Mouse (Mus musculus) MEL (cell line): ENCODE data around the gene Cacna1h. TPM values are rescaled to one million over a fixed set of nuclear protein-coding genes. Genes with fewer than 3 reads are reported as not detected.

Experiments
- DNase-seq: peaks from one replicate; pipeline ENCODE4 v3.0.0; 2011; ENCODE audit warnings: low read depth, low spot score
- H3K27ac ChIP-seq: 2 replicates; pipeline ENCODE4 v1.5.1; 2012; ENCODE audit warnings: low read depth, mild to moderate bottlenecking, control low read depth, low read length, moderate library complexity; ENCODE audit not compliant: control insufficient read depth
- H3K27me3 ChIP-seq, 2 experiments: fragments of 150-350 bp in 1 of 2; sonication (generic) in 1 of 2; 2 replicates each; pipeline ENCODE4 v1.6.1; 2012; ENCODE audit warnings: low read length in 2 of 2, mild to moderate bottlenecking in 2 of 2, improper control_type of control experiment in 1 of 2, moderate library complexity in 1 of 2; ENCODE audit not compliant: insufficient read depth in 2 of 2, control insufficient read depth in 1 of 2
- H3K36me3 ChIP-seq, 2 experiments: 2 replicates each; pipeline ENCODE4 v1.6.1; 2012 to 2014; ENCODE audit warnings: low read length in 2 of 2, improper control_type of control experiment in 1 of 2, inconsistent platforms in 1 of 2, mild to moderate bottlenecking in 1 of 2; ENCODE audit not compliant: insufficient read depth in 2 of 2, control insufficient read depth in 1 of 2
- H3K4me1 ChIP-seq, 2 experiments: fragments of 150-350 bp in 1 of 2; sonication (generic) in 1 of 2; 2 replicates each; pipeline ENCODE4 v1.6.1; 2012; ENCODE audit warnings: low read length in 2 of 2, improper control_type of control experiment in 1 of 2, mild to moderate bottlenecking in 1 of 2; ENCODE audit not compliant: insufficient read depth in 2 of 2, control insufficient read depth in 1 of 2
- H3K4me3 ChIP-seq, 2 experiments: fragments of 150-350 bp in 1 of 2; sonication (generic) in 1 of 2; 2 replicates each; pipeline ENCODE4 v1.5.1; 2012; ENCODE audit warnings: low read depth in 2 of 2, low read length in 2 of 2, mild to moderate bottlenecking in 2 of 2, moderate library complexity in 2 of 2, control low read depth in 1 of 2, improper control_type of control experiment in 1 of 2; ENCODE audit not compliant: control insufficient read depth in 1 of 2, insufficient read depth in 1 of 2
- H3K79me2 ChIP-seq: 2 replicates; pipeline ENCODE4 v1.6.1; 2012; ENCODE audit warnings: mild to moderate bottlenecking, low read length, moderate library complexity; ENCODE audit not compliant: control insufficient read depth, poor library complexity, insufficient read depth
- H3K9ac ChIP-seq: 2 replicates; pipeline ENCODE4 v1.6.1; 2012; ENCODE audit warnings: low read depth, mild to moderate bottlenecking, control low read depth, low read length, moderate library complexity; ENCODE audit not compliant: control insufficient read depth, poor library complexity, severe bottlenecking
- H3K9me3 ChIP-seq: fragments of 150-350 bp; sonication (generic); replicated peaks from 2 replicates; pipeline ENCODE4 v1.6.1; 2012; ENCODE audit warnings: mild to moderate bottlenecking, low read length, improper control_type of control experiment, moderate library complexity; ENCODE audit not compliant: insufficient read depth
- BHLHE40 ChIP-seq: IDR thresholded peaks from 2 replicates; pipeline ENCODE4 v1.6.1; 2012; ENCODE audit warnings: low read depth, mild to moderate bottlenecking, inconsistent platforms, low read length, improper control_type of control experiment, borderline replicate concordance
- CHD1 ChIP-seq: IDR thresholded peaks from 2 replicates; pipeline ENCODE4 v1.6.1; 2012; ENCODE audit warnings: low read depth, mild to moderate bottlenecking, inconsistent platforms, low read length, improper control_type of control experiment
- CHD2 ChIP-seq: IDR thresholded peaks from 2 replicates; pipeline ENCODE4 v1.6.1; 2011; ENCODE audit warnings: low read length, improper control_type of control experiment
- CTCF ChIP-seq, 3 experiments: IDR thresholded peaks in 2 of 3; conservative IDR thresholded peaks in 1 of 3; 2 replicates each; pipeline ENCODE4 v1.5.1; 2011 to 2012; ENCODE audit warnings: low read length in 3 of 3, low read depth in 2 of 3, mild to moderate bottlenecking in 2 of 3, improper control_type of control experiment in 1 of 3, inconsistent platforms in 1 of 3, mixed read lengths in 1 of 3, moderate library complexity in 1 of 3; ENCODE audit not compliant: control insufficient read depth in 1 of 3, insufficient read depth in 1 of 3, poor library complexity in 1 of 3, severe bottlenecking in 1 of 3
- E2F4 ChIP-seq: IDR thresholded peaks from 2 replicates; pipeline ENCODE4 v1.6.1; 2011; ENCODE audit warnings: low read depth, low read length, improper control_type of control experiment, borderline replicate concordance
- ELF1 ChIP-seq: IDR thresholded peaks from 2 replicates; pipeline ENCODE4 v1.6.1; 2014; ENCODE audit warnings: low read depth, mild to moderate bottlenecking, inconsistent platforms, low read length, improper control_type of control experiment, moderate library complexity
- EP300 ChIP-seq, 2 experiments: IDR thresholded peaks; 2 replicates each; pipeline ENCODE4 v1.6.1; 2011; ENCODE audit warnings: improper control_type of control experiment in 2 of 2, low read length in 2 of 2, low read depth in 1 of 2, mild to moderate bottlenecking in 1 of 2
- GABPA ChIP-seq: IDR thresholded peaks from 2 replicates; pipeline ENCODE4 v1.6.1; 2012; ENCODE audit warnings: low read depth, mild to moderate bottlenecking, inconsistent platforms, low read length, improper control_type of control experiment, moderate library complexity
- HCFC1 ChIP-seq: IDR thresholded peaks from 2 replicates; pipeline ENCODE4 v1.6.1; 2012; ENCODE audit warnings: low read depth, mild to moderate bottlenecking, inconsistent platforms, low read length, improper control_type of control experiment, moderate library complexity
- JUND ChIP-seq: IDR thresholded peaks from 2 replicates; pipeline ENCODE4 v1.6.1; 2011; ENCODE audit warnings: low read depth, mild to moderate bottlenecking, improper control_type of control experiment, low read length
- KAT2A ChIP-seq: conservative IDR thresholded peaks from 2 replicates; pipeline ENCODE4 v1.6.1; 2012; ENCODE audit warnings: low read depth, low read length, improper control_type of control experiment, inconsistent platforms
- MAFK ChIP-seq: IDR thresholded peaks from 2 replicates; pipeline ENCODE4 v1.6.1; 2011; ENCODE audit warnings: low read depth, mild to moderate bottlenecking, low read length, improper control_type of control experiment, borderline replicate concordance
- MYB ChIP-seq: IDR thresholded peaks from 2 replicates; pipeline ENCODE4 v1.6.1; 2011; ENCODE audit warnings: mild to moderate bottlenecking, low read depth, low read length, improper control_type of control experiment
- MYC ChIP-seq: IDR thresholded peaks from 2 replicates; pipeline ENCODE4 v1.6.1; 2011; ENCODE audit warnings: low read depth, mild to moderate bottlenecking, low read length, improper control_type of control experiment, moderate library complexity
- NELFE ChIP-seq: IDR thresholded peaks from 2 replicates; pipeline ENCODE4 v1.6.1; 2011; ENCODE audit warnings: low read depth, low read length, improper control_type of control experiment
- NRF1 ChIP-seq: IDR thresholded peaks from 2 replicates; pipeline ENCODE4 v1.6.1; 2014; ENCODE audit warnings: low read depth, mild to moderate bottlenecking, inconsistent platforms, low read length, improper control_type of control experiment, moderate library complexity; ENCODE audit not compliant: poor library complexity, insufficient read depth, severe bottlenecking
- POLR2A ChIP-seq, 2 experiments: IDR thresholded peaks; 2 replicates each; pipeline ENCODE4 v1.6.1; 2011 to 2012; ENCODE audit warnings: low read length in 2 of 2, mild to moderate bottlenecking in 2 of 2, control low read depth in 1 of 2, improper control_type of control experiment in 1 of 2, low read depth in 1 of 2, moderate library complexity in 1 of 2; ENCODE audit not compliant: control insufficient read depth in 1 of 2, insufficient read depth in 1 of 2, poor library complexity in 1 of 2
- POLR2AphosphoS5 ChIP-seq: IDR thresholded peaks from 2 replicates; pipeline ENCODE4 v1.6.1; 2012; ENCODE audit warnings: low read depth, borderline replicate concordance, mild to moderate bottlenecking, inconsistent platforms, low read length, moderate library complexity, mixed read lengths
- RAD21 ChIP-seq: IDR thresholded peaks from 2 replicates; pipeline ENCODE4 v1.6.1; 2011; ENCODE audit warnings: mild to moderate bottlenecking, low read depth, low read length, improper control_type of control experiment
- SMC3 ChIP-seq: IDR thresholded peaks from 2 replicates; pipeline ENCODE4 v1.6.1; 2011; ENCODE audit warnings: low read depth, low read length, improper control_type of control experiment
- TAL1 ChIP-seq: IDR thresholded peaks from 2 replicates; pipeline ENCODE4 v1.6.1; 2012; ENCODE audit warnings: mild to moderate bottlenecking, inconsistent platforms, low read length, moderate library complexity, mixed read lengths
- TBP ChIP-seq: IDR thresholded peaks from 2 replicates; pipeline ENCODE4 v1.8.0; 2011; ENCODE audit warnings: low read depth, low read length, improper control_type of control experiment
- TCF12 ChIP-seq: IDR thresholded peaks from 2 replicates; pipeline ENCODE4 v1.6.1; 2014; ENCODE audit warnings: low read depth, mild to moderate bottlenecking, inconsistent platforms, low read length, improper control_type of control experiment, moderate library complexity
- UBTF ChIP-seq: IDR thresholded peaks from 2 replicates; pipeline ENCODE4 v1.6.1; 2012; ENCODE audit warnings: low read depth, mild to moderate bottlenecking, inconsistent platforms, low read length, improper control_type of control experiment, moderate library complexity, borderline replicate concordance; ENCODE audit not compliant: insufficient read depth
- USF1 ChIP-seq: IDR thresholded peaks from 2 replicates; pipeline ENCODE4 v1.6.1; 2014; ENCODE audit warnings: low read depth, mild to moderate bottlenecking, inconsistent platforms, low read length, improper control_type of control experiment, moderate library complexity
- USF2 ChIP-seq, 2 experiments: IDR thresholded peaks; 2 replicates each; pipeline ENCODE4 v1.6.1; 2011 to 2012; ENCODE audit warnings: improper control_type of control experiment in 2 of 2, low read length in 2 of 2, borderline replicate concordance in 1 of 2, inconsistent platforms in 1 of 2, low read depth in 1 of 2, mild to moderate bottlenecking in 1 of 2; ENCODE audit not compliant: insufficient read depth in 1 of 2
- ZC3H11A ChIP-seq: IDR thresholded peaks from 2 replicates; pipeline ENCODE4 v1.6.1; 2012; ENCODE audit warnings: low read depth, mild to moderate bottlenecking, inconsistent platforms, low read length, improper control_type of control experiment
- ZKSCAN1 ChIP-seq: IDR thresholded peaks from 2 replicates; pipeline ENCODE4 v1.6.1; 2012; ENCODE audit warnings: low read depth, mild to moderate bottlenecking, inconsistent platforms, low read length, improper control_type of control experiment, moderate library complexity
- ZMIZ1 ChIP-seq: IDR thresholded peaks from 2 replicates; pipeline ENCODE4 v1.6.1; 2012; ENCODE audit warnings: low read depth, mild to moderate bottlenecking, inconsistent platforms, low read length, improper control_type of control experiment, moderate library complexity
- polyA plus RNA-seq, 2 experiments: library from polyadenylated mRNA; stranded (reverse) in 1 of 2; unstranded in 1 of 2; fragments of >175 nt in 1 of 2; fragments of >200 nt in 1 of 2; gene quantifications; 2 replicates each; pipeline versions ENCODE4 v1.2.1 to v1.2.4; 2012; ENCODE audit warnings: low replicate concordance in 2 of 2, low read depth in 1 of 2; ENCODE audit not compliant: insufficient read length in 2 of 2, insufficient read depth in 1 of 2, missing spikeins in 1 of 2
- total RNA-seq: library from RNA; depleted of rRNA; stranded (reverse); fragments of 300-350 nt; gene quantifications from 2 replicates; pipeline ENCODE4 v1.2.3, GENCODE M21; 2012

The Cacna1h gene
- total and polyA plus RNA-seq, 3 experiments, result 0.25 to 0.31 TPM; not detected in 1

- Histone ChIP-seq H3K36me3 (no peaks in the 10 kb centered on the region), H3K4me3 (no peak within 1 kb of the TSS), H3K9me3 (no peaks in the 10 kb centered on the region), H3K79me2 (no peaks in the 10 kb centered on the region), H3K9ac (no peak within 1 kb of the TSS), H3K4me1 (no peaks in the 10 kb centered on the region), H3K27me3 (peaks cover 0 to 1% of the 10 kb centered on the region in 2 experiments; a peak in 1 of 4 replicates), H3K27ac (no peak within 1 kb of the TSS)
- no peak for DNase-seq
- TF ChIP-seq BHLHE40 (no peak), EP300 (IDR thresholded peaks at IDR 0.05; ENCODE audit: low read depth in 1 of 2, low read length in 2 of 2) (no peak), POLR2AphosphoS5 (no peak), UBTF (no peak), E2F4 (no peak), POLR2A (IDR thresholded peaks at IDR 0.05; ENCODE audit: control insufficient read depth in 1 of 2, insufficient read depth in 1 of 2, low read depth in 1 of 2, low read length in 2 of 2, poor library complexity in 1 of 2) (no peak), GABPA (no peak), TAL1 (no peak), MYC (no peak), CHD2 (no peak), RAD21 (no peak), HCFC1 (no peak), USF2 (IDR thresholded peaks at IDR 0.05; ENCODE audit: borderline replicate concordance in 1 of 2, insufficient read depth in 1 of 2, low read depth in 1 of 2, low read length in 2 of 2) (no peak), ELF1 (no peak), NELFE (no peak), JUND (no peak)
These were observed 20.7 kb upstream of the Cacna1h start, which contains the start of gene Tekt4 for GRCm38 (mm10) chr17:25454272-25454671. TSS of gene Tekt4 (plus strand) at chr17:25454615.

GRCm38 (mm10) chr17:25452246-25452965, 18.8 kb upstream of the Cacna1h start:
- Histone ChIP-seq H3K9ac (no peak overlapping the region), H3K36me3 (no peaks in the 10 kb centered on the region), H3K4me1 (no peaks in the 10 kb centered on the region), H3K79me2 (no peaks in the 10 kb centered on the region), H3K27me3 (peaks cover 0 to 1% of the 10 kb centered on the region in 2 experiments; a peak in 1 of 4 replicates), H3K4me3 (no peak overlapping the region), H3K27ac (no peak overlapping the region), H3K9me3 (no peaks in the 10 kb centered on the region)
- TF ChIP-seq MYC (no peak), SMC3 (no peak), CTCF (IDR thresholded peaks at IDR 0.05 in 2 of 3, conservative IDR thresholded peaks at IDR 0.05 in 1 of 3; ENCODE audit: control insufficient read depth in 1 of 3, insufficient read depth in 1 of 3, low read depth in 2 of 3, low read length in 3 of 3, poor library complexity in 1 of 3, severe bottlenecking in 1 of 3) (no peak), ZKSCAN1 (no peak), NELFE (no peak), TBP (no peak), ZC3H11A (no peak), KAT2A (no peak), MYB (no peak), MAFK (no peak), USF1 (no peak), CHD1 (no peak), JUND (no peak), TCF12 (no peak), NRF1 (no peak), TAL1 (no peak), E2F4 (no peak), ZMIZ1 (no peak), HCFC1 (no peak), GABPA (no peak)
- DNase-seq, result no peak
